Mouse (Mus musculus): Measurements from ENCODE around the gene Rsrc2.

Gene Rsrc2

GRCm38 (mm10) chr5:123696244-123696643 lies 53.0 kb downstream of the Rsrc2 start:
- DNase-seq: no peak

- no peak for DNase-seq
These were observed 54.7 kb downstream of the Rsrc2 start for GRCm38 (mm10) chr5:123694468-123694867.

- peak; percentile 37 to 58 for DNase-seq
These were observed 64.7 kb downstream of the Rsrc2 start, which contains the start of gene Clip1 for GRCm38 (mm10) chr5:123684221-123685144. TSS of gene Clip1 (minus strand) at chr5:123684618.

GRCm38 (mm10) chr5:123683377-123684220 lies 65.6 kb downstream of the Rsrc2 start:
- DNase-seq: peak; percentile 36 to 50

GRCm38 (mm10) chr5:123683043-123683376 lies 66.2 kb downstream of the Rsrc2 start:
- no peak for DNase-seq

- no peak for DNase-seq
These were observed 66.8 kb downstream of the Rsrc2 start for GRCm38 (mm10) chr5:123682372-123682771.

- DNase-seq: peak in 1 of 2 experiments; percentile 45
These were observed 69.5 kb downstream of the Rsrc2 start for GRCm38 (mm10) chr5:123679546-123680263.

- no peak for DNase-seq
These were observed 70.1 kb downstream of the Rsrc2 start for GRCm38 (mm10) chr5:123679106-123679505.

Measured in kidney, adult 8-10 months (tissue).